Mouse (Mus musculus): Measurements from ENCODE around the gene Mrgprf.

Gene Mrgprf

DNA sequence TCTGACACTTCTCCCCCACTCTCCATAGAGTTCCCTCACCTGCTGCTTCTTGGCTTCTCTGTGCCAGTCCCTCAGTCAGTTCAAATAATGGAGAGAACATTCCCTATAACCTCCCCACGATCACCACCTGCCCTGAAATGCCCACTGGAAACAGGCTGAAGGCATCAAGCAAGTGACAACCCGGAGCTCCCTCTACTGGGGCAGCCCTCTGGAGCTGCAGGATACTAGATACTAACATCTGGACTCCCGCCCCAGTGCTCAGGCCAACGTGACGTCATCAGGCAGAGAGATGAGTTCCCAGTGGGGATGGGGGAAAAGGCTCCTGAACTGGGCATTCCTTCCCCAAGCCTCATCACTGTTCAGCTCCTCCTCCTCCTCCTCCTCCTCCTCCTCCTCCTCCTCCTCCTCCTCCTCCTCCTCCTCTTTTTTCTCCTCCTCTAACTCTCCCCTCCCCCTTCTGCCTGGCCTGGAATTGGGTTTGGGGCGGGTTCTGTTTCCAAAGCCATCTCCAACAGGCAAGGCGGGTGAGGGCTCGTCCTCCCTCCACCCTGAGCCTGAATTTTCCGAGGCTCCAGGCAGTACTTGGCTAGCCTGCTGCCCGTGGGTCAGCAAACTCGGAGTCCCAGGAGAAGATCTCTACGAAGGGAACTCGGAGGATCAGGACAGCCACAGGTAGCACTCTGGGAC is at the start of gene Mrgprf:
Gene Mrgprf, plus strand, starts transcription at position 508 of the 687 bp plus-strand sequence.
- peak in 1 of 2 experiments; percentile 38 for DNase-seq (ENCODE audit: low spot score in 2 of 2)

DNA sequence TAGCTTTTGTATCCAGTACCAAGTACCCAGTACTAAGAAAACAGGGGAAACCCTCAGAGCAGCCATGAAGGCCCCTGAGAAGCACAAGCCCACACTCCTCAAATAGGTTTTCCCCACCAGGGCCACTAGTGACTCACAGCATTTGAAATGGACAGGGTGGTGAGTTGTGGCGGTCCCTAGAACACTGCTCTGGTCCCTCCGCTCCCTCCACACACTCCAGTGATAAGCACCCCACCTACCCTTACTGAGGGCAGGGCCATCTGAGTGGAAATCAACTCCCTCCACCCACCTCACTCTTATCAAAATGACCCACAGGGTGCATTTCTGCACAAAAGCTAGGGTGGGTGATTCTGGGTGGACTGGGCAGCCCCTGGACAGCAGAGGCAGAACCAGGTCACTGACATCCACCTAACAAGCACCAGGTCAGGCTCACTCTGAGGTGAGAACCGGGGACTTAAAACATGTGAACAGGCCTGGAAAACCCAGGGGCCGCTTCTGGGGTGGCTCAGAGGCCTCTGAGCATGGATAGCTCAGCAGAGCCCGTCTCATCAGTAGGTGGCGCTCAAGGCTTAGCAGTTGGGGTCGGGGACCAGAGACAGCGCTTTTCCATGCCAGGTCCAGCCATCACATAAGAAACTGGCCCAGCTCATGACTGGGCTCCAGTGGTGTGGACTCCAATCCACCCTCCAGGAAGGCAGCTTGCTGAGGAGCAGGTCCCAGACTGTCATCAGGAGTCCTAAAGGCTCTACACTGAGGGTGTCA is 47.7 kb upstream of the Mrgprf start:
- peak; percentile 14 to 79 for DNase-seq (ENCODE audit: low spot score in 2 of 2)

DNA sequence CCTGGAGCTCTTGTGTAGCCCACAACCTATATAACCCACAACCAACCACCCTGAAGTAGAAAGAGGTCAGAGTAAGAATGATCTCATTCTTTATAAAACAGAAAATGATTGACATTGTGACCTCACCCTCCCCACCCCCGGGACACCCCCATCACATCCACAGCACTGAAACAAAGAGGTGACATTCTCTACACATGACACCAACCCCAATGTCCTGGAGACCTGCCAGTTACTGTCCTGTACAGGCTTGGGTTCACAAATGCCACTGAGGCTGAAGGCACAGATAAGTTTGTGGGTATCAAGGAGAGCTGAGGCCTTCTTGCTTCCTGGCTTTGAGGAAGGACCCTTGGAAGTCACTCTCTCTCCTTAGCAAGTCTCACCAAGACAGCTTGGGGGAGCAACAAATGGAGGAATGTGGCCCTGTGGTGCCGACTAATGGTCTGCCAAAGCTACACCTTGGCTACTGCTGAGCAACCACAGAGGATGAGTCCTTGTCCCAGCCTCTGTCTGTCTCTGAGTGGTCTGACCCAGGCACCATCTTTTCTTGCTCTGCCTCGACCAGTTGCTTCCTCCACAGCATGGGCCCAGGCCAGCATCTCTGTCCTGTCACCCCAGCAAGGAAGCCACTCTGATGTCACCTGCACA is 46.5 kb upstream of the Mrgprf start:
- DNase-seq (ENCODE audit: low spot score in 2 of 2): no peak

DNA sequence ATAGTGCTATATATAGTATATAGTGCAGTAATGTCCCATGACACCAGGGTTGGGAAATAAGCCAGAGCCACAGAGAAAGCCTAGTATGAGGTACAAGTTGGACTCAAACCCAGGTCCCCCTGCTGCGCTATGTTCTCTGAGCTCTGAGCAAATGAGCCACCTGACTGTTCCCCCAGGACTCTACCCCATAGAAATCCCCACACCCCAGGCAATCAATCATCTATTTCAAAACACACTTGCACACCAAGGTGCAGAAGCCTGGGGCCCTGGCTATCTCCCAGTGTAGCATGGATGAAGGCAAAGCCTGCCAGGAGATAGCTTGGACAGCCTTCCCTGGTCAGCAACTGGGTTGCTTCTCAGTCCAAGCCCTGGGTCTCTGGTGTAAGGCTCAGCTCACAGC is 44.5 kb upstream of the Mrgprf start:
- no peak for DNase-seq (ENCODE audit: low spot score in 2 of 2)

DNA sequence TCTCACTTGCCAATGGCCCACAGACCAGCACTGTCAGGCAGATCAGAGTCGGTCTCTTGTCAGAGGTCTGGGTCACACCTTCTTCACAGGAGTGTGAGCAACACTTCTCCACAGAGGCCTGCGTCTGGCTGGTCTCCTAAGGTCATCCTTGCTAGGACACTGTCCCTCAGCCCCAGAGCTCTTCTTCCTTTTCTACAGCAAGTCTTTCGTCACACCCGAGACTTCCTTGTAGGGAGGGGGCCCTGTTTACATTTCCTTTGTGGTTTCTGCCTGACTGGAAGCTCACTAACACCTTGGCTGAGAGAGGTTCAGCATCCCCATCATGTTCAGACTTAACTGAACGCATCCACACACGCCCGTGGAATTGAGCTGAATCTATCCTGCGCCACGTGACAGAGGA is 36.4 kb upstream of the Mrgprf start:
- DNase-seq (ENCODE audit: low spot score in 2 of 2): no peak

DNA sequence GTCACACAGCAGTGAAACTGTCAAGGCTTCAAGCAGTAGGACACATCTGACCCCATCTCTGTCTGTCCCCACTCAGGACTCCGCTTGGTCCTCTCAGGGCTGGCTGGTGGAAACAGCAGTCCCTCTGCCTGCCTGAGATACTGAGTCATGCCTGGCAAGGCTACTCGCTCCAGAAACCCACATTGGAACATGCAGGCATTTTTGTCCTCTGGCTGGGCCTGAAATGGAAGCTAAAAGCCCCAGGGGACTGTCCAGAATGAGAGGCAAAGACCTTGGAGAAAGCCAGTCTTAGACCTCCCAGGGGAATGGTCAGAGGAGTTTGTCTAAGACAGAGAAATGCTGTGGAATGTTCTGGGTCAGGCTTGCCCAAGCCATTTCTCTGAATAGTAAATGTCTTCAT is 34.6 kb upstream of the Mrgprf start:
- no peak for DNase-seq (ENCODE audit: low spot score in 2 of 2)

DNA sequence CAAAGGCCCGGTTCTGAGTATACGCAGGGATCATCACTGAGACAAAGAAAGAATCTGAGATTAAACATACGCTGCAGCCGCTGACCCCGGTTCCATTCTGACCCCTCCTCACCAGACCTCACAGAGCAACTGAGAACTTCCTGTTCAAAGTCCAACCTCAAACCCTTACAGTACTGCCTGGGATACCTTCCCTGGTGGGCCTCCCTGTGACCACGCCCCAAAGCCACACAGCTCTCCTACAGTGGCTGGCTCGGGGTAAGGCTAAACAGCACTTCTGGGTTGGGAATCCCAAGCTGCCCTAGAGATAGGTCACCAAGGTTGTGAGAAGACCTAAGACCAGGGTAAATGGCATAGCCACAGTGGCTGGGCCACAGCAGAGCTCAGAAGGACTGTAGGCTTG is 31.7 kb upstream of the Mrgprf start:
- DNase-seq (ENCODE audit: low spot score in 2 of 2): no peak

DNA sequence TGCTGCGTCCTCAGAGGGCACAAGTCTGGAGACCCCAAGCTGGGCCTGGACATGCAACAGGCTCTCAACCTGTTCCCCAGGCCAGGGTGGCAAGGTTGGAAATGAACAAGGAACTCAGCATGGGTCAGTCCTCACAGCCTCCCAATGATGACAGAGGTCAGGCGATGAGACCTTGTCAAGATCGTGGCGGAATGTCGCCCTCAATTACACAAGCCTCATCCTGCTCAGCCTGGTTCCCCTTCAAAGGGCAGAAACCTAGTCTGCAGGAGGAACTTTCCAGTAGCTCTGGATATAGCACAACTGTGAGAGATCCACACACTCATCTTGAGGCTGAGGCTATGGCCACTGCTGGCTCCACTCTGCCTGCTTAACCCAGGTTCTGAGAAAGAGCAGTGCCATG is 29.7 kb upstream of the Mrgprf start:
- no peak for DNase-seq (ENCODE audit: low spot score in 2 of 2)

DNA sequence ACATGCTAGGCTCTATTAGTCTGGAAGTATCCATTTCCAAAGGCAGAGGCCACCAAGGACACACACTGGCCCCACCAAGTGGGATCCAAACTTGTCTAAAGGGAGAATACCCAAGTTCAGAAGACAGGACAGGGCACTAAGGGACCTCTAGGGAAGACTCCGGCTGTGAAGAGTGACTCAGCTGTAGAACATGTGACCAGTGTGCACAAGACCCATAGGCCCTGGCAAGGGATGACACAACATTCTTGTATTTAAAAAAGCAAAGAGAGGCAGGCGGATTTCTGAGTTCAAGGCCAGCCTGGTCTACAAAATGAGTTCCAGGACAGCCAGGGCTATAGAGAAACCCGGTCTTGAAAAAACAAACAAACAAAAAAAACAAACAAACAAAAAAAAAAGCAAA is 25.1 kb upstream of the Mrgprf start:
- DNase-seq (ENCODE audit: low spot score in 2 of 2): no peak

DNA sequence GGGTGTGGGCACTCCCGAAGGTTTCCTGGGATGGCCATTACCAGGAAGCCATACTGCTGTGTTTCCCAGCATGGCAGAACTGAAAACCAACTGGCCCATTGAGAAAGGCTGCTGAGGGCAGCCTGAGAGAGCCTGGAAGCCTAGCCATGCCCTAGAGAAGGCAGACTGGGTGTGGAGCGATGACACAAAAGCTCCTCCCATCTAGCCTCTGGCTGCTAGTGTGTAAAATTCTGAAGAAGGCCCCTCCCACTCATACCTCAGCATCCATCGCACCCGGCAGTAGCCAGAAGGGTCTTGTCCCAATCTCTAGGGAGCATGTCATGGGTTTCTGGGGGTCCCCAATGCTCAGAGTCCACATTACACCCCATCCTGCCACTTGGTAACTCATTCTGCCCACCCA is 19.2 kb upstream of the Mrgprf start:
- DNase-seq (ENCODE audit: low spot score in 2 of 2): no peak

DNA sequence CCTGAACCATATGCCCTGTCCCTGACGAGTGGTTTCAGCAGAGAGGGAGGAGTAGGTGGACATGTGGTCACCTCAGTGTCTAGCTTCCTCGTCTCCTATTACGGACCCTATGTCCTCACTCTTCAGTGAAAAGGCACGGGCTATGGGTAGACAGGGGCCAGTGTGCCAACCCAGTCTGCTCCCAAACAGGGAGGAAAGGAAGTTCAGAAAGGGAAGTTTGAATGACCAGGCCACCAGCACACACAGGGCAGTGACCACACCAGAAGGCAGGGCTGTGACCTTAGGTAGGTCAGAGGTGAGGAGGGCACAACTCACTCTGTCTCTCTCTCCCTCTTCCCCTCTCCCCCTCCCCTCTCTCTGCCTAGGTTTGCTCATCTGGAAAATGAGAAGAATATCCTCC is 17.6 kb upstream of the Mrgprf start:
- DNase-seq (ENCODE audit: low spot score in 2 of 2): no peak

DNA sequence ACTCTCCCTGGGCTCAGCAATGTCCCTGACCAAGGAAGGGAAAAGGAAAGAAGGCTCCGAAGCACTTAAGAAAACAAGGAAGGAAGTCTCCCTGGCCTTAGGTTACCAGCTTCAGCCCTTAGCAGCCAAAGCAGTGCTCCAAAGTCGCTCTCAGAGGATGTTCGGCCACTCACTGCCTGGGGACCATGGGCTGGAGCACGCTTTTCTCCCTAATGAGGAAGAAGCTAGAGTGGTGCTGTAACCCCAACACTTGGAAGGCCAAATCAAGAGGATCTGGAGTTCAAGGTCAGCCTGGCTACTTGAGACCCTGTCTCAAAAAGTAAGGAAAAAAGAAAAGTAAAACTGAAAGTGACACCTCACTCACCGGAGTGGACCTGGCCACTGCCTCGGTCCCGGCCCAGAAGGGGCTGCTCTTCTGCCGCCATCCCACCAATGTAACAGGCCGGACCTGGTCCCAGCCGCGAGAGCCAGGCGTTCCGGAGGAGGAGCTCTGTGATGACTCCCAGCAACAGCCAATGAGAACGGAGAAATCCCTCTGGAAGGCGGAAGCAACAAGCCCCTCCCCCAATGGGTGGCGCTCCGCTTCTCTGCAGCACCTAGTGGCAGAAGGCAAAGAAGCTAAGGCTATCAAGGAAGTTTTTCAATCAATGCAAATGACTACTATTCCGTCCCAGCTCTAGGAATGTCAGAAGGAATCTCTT is 17.0 kb upstream of the Mrgprf start, which contains the start of gene Tpcn2:
Gene Tpcn2, minus strand, starts transcription at position 525 of the 701 bp plus-strand sequence.
- DNase-seq (ENCODE audit: low spot score in 2 of 2): peak; percentile 74 to 93

DNA sequence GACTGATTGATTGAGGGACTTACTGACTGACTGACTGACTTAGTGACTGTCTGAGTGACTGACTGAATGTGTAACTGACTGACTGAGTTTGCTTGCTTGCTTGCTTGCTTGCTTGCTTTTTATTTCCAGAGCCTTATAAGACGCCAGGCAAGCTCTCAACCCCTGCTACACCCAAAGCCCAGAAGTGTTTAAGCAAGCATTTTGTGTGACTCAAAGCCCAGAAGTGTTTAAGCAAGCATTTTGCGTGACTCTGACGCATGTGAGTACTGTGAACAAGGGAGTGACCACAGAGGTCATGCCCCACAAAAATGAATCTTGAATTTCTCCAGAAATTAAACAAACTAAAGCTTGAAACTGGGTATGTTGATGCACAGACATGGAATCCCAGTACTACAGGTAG is 16.3 kb upstream of the Mrgprf start:
- DNase-seq (ENCODE audit: low spot score in 2 of 2): no peak

DNA sequence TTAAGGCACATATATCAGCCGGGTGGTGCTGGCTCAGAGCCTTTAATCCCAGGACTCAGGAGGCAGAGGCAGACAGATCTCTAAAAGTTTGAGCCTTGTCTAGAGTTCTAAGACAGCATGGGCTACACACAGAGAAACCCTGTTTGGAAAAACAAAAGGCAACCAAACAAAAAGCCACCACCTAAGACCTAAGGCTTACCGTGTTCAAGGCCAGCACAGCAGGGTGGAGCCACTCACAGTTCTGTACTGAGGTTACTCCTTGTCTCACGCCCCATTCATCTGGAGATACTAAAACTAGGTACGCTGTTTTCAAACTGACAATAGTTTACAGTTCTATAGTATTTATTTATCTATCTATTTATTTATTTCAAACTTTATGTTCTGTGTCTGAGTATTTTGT is 15.2 kb upstream of the Mrgprf start:
- DNase-seq (ENCODE audit: low spot score in 2 of 2): no peak

DNA sequence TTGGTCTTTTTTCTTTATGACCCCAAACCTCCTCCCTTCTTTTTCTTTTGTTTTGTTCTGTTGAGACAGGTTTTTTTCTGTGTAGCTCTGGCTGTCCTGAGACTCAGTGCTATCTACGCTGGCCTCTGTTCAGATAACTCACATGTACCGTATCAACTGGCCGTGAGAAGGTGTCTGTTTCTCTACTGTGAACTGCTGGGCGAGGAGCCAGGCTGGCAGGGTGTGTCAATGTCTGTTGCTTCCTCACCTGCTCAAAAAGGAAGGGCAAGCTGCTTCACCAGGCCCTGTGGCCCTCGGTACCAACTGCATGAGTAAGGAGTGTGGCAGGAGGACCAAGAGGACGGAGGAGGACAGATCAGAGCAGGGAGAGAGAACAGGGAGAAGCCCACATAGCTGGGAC is 13.2 kb upstream of the Mrgprf start:
- DNase-seq (ENCODE audit: low spot score in 2 of 2): no peak

DNA sequence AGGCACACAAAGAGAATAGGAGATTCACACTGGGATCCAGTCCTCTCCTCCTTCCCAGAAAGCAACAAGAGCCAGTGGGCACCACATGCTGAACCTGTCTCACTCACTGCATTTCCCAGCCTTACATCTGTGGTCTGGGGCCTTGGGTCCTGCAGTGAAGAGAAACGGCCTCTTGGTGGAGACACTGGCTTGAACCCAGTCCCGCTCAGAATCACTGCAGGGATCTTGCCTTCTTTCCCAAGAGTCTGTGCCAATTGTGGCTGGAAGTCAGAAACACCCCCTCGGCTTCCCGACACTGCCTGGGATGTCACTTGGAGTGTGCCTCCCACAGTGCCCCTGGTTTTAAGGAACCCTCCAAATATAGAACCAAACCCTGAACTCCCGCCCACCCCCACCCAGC is 11.3 kb upstream of the Mrgprf start:
- DNase-seq (ENCODE audit: low spot score in 2 of 2): no peak

DNA sequence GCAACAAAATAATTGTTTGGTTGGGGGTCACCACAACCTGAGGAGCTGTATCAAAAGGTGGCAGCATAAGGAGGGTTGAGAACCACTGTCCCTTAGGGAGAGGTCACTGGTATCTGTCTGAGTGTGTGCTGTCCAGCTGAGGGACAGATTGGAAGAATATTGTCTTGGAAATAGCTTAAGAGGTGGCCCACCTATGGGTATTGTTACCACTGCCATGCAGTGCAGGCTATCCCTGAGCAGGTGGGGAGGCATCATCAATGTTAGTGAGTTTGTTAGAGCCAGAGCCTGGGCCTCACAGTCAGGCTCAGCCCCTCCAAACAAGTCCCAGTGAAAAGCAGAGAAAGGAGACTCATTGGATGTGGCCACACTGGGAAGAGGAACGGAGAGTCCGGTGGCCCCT is 8.8 kb upstream of the Mrgprf start:
- DNase-seq (ENCODE audit: low spot score in 2 of 2): no peak

DNA sequence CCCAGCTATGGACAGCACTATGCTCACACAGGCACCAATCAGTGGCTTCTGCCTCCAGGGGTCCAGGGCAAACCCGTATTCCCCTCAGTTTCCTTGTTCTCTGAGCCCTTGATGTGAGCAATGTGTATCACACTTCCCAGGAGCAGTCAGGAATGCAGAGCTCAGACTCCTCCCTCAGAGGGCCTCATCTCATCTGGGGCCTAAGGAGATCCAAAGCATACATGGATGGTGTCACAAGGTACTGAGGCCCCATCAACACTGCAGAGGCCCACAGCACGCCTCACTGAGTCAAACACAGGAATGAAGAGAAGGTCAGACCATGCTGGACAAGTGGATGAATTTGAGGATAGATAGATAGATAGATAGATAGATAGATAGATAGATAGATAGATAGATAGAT is 7.9 kb upstream of the Mrgprf start:
- DNase-seq (ENCODE audit: low spot score in 2 of 2): no peak

DNA sequence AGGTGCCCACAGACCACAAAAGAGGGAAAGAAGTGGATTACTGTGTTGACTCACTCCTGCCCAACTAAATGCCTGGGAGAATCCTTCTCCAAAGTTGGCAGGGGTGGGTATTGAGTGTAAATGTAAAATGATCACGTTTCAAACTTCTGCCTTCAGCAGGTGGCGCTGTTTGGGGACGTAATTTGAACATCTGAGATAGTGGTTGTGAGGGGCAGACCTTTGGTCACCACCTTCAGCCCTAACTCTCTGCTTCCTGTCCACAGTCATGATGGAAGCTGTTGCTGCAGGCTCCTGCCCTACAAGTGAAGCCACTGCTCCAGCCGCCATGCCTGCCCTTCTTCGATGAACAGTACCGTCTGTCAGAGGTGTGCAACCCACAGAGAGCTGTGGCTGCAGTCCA is 6.8 kb upstream of the Mrgprf start:
- DNase-seq (ENCODE audit: low spot score in 2 of 2): no peak

DNA sequence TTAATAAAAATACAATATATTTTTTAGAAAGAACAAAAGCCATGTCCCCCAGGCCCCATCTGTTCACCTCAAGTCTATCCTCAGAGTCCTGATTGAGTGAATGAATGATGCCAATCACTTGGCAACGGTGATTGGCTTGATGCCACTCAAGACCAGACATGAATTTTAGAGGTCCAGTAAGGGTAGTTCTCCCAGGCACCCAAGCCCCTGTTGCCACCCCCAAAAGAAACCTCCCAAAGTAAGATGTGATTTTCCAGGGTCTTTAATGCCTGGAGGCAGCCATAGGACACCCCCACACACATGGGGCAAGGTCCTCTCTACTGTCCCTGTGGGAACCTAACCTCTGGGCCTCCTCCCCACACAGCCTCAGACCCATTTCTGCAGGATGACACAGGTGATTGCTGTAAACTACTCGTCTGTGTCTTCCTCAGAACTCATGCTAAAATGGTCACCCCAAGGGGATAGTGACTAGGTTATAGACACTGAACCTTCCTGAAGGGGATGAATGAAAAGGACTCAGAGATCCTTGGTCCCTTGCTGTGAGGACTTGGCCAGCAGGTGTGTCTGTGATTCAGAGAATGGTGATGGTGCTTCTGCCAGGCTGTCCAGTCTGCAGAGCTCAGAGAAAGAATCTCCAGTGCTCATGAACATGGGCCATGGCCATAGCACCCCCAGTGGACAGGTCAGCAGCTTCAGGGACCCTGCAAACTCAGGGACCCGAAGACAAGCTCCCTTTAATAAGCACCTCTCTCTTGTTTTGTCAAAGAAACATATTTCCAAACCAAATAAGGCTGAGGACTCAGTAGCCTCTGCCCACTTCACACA is 1.8 kb upstream of the Mrgprf start:
- no peak for DNase-seq (ENCODE audit: low spot score in 2 of 2)

DNA sequence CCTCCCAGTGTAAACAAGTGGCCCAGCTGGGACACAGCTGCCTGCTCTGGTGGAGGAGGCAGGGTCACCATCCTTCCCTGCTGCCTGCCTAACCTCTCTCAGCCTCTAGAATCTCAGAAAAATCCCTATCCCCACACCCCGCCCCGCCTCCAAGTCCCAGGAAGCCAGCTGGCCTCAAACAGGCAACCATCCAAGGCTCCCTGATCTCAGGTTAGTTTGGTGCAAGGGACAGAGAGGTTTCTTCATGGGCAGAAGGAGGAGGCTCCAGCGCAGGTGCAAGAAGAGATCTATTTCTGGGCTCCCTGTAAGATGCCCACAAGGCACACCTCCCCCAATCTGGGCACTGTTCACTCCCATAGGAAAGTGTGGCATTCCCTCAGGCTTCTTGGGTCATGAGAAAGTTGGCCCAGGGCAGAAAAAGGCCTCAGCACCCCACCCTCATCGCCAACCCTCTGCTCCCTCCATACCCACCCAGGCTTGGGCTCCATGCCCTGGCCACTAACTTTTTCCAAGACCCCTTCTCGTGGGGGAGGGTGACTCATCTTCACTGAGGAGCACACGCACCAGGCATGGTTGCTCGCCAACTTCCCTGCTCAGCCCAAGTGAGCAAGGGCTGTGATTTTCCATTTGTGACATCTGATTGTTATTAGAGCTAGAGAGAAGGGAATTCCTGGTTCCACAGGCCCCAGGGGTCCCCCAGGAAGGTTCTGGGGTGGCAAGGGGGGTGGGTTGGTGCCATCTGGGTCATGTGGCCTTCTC is 887 bp upstream of the Mrgprf start:
- peak in 1 of 2 experiments; percentile 49 for DNase-seq (ENCODE audit: low spot score in 2 of 2)

All from left cerebral cortex, adult 9 months (tissue).